Mouse (Mus musculus) lung, adult 2 months (tissue): ENCODE results near the gene Tecpr1. TPM values are rescaled to one million over a fixed set of nuclear protein-coding genes. Genes with fewer than 3 reads are reported as not detected.

Source experiments
- DNase-seq: peaks from one replicate; pipeline ENCODE4 v3.0.0; 2022
- H3K4me1 ChIP-seq: fragments of 200-500 bp; 2 replicates; pipeline ENCODE4 v1.6.1; 2011; ENCODE audit warnings: low read length; ENCODE audit not compliant: control insufficient read depth, insufficient read depth
- H3K4me3 ChIP-seq: fragments of 200-500 bp; replicated peaks from 2 replicates; pipeline ENCODE3; 2011; ENCODE audit warnings: low read depth, mild to moderate bottlenecking, control low read depth, low read length; ENCODE audit errors: extremely low read depth
- CTCF ChIP-seq: fragments of 200-500 bp; IDR thresholded peaks from 2 replicates; pipeline ENCODE4 v1.5.1; 2011; ENCODE audit warnings: mild to moderate bottlenecking, low read length, control low read depth; ENCODE audit not compliant: insufficient read depth
- POLR2A ChIP-seq: fragments of 200-500 bp; IDR thresholded peaks from 2 replicates; pipeline ENCODE4 v1.6.1; 2011; ENCODE audit warnings: low read depth, mild to moderate bottlenecking, control low read depth, low read length, borderline replicate concordance; ENCODE audit errors: extremely low read depth
- WGBS: fragments of 180-500 bp; shearing (Covaris S2); methylation state at CpG from one replicate; pipeline ENCODE4 v1.1.7; 2018; 5-methylcytosine and 5-hydroxymethylcytosine counted together
- polyA plus RNA-seq: library from polyadenylated mRNA; depleted of rRNA; stranded (reverse); fragments of >200 nt; gene quantifications from 2 replicates; pipeline ENCODE4 v1.2.3, GENCODE M21; 2012

The Tecpr1 gene
- polyA plus RNA-seq, 1 experiment, result 117 TPM

- WGBS, result 59% methylated on average over 6 of the region's 6 CpGs
- H3K4me1 ChIP-seq, result peaks cover 32% of the 10 kb centered on the region
These were observed 35.8 kb upstream of the Tecpr1 start for GRCm38 (mm10) chr5:144259228-144259627.

GRCm38 (mm10) chr5:144258687-144259086 lies 35.3 kb upstream of the Tecpr1 start:
- Histone ChIP-seq H3K4me1 (peaks cover 32% of the 10 kb centered on the region), H3K4me3 (peak overlapping the region; percentile 1)
- WGBS, result 23% methylated on average over 2 of the region's 2 CpGs
- TF ChIP-seq CTCF (no peak), POLR2A (no peak)
- peak; percentile 39 for DNase-seq

More at GRCm38 (mm10) chr5:144259228-144259627, 35.8 kb upstream of the Tecpr1 start:
- DNase-seq, result no peak
- H3K4me3 ChIP-seq, result no peak overlapping the region
- TF ChIP-seq POLR2A, result no peak
- TF ChIP-seq CTCF, result no peak

GRCm38 (mm10) chr5:144258131-144258611 lies 34.8 kb upstream of the Tecpr1 start:
- Histone ChIP-seq H3K4me3 (peak overlapping the region; percentile 7), H3K4me1 (peaks cover 32% of the 10 kb centered on the region)
- no peak for TF ChIP-seq POLR2A
- peak; percentile 57 for DNase-seq
- 21% methylated on average over 14 of the region's 14 CpGs for WGBS

GRCm38 (mm10) chr5:144257451-144258110 lies 34.2 kb upstream of the Tecpr1 start:
- no peak for TF ChIP-seq POLR2A
- 0 out of 2 replicates have a peak, but pooled peaks have one; percentile 12 for TF ChIP-seq CTCF
- no peak for DNase-seq
- Histone ChIP-seq H3K4me3 (peak overlapping the region; percentile 91), H3K4me1 (peaks cover 32% of the 10 kb centered on the region)
- 60% methylated on average over 3 of the region's 3 CpGs for WGBS

- 42% methylated on average over 1 of the region's 1 CpGs for WGBS
- no peak for TF ChIP-seq CTCF
- no peak for TF ChIP-seq POLR2A
- peak overlapping the region; percentile 91 for H3K4me3 ChIP-seq
- peaks cover 28% of the 10 kb centered on the region for H3K4me1 ChIP-seq
- DNase-seq, result no peak
These were observed 33.5 kb upstream of the Tecpr1 start for GRCm38 (mm10) chr5:144256888-144257287.

- no peak for DNase-seq
- H3K4me1 ChIP-seq, result peaks cover 25% of the 10 kb centered on the region
- peak overlapping the region; percentile 91 for H3K4me3 ChIP-seq
- TF ChIP-seq POLR2A (no peak), CTCF (no peak)
- WGBS, result 6% methylated on average over 7 of the region's 7 CpGs
These were observed 33.1 kb upstream of the Tecpr1 start for GRCm38 (mm10) chr5:144256541-144256870.

GRCm38 (mm10) chr5:144255632-144256540 lies 32.5 kb upstream of the Tecpr1 start:
- peak; percentile 72 for DNase-seq
- TF ChIP-seq POLR2A (peak; percentile 40; the same call in 1 of the 2 replicates), CTCF (no peak)
- H3K4me3 ChIP-seq, result peak overlapping the region; percentile 91
- under 1% methylated on average over 36 of the region's 40 CpGs for WGBS
- peaks cover 20% of the 10 kb centered on the region for H3K4me1 ChIP-seq

- peak; percentile 83 for DNase-seq
- 1% methylated on average over 83 of the region's 84 CpGs for WGBS
- peaks cover 20% of the 10 kb centered on the region for H3K4me1 ChIP-seq
These were observed 31.6 kb upstream of the Tecpr1 start for GRCm38 (mm10) chr5:144254811-144255631.

More at GRCm38 (mm10) chr5:144254811-144255631, 31.6 kb upstream of the Tecpr1 start:
- TF ChIP-seq POLR2A (peak; percentile 69; the same call in 1 of the 2 replicates), CTCF (no peak)
- peak overlapping the region; percentile 91 for H3K4me3 ChIP-seq
